Mouse (Mus musculus): ENCODE measurements around the gene Rabepk. TPM values are rescaled to one million over a fixed set of nuclear protein-coding genes. Genes with fewer than 3 reads are reported as not detected.
A peak's percentile ranks its signal among the peaks of the same experiment; 100 is the strongest.
"Not testable (repeated sequence)": the region's sequence is repeated elsewhere in the genome, so short reads cannot be mapped to it uniquely, and the experiment has no call there.

Gene Rabepk
- 15.4 and 17.0 TPM in 2 replicates for polyA plus RNA-seq (2012; rRNA removed)

- peak; percentile 56 for DNase-seq (ENCODE audit: low spot score)
Observed at GRCm38 (mm10) chr2:34799357-34800256, at the start of gene Rabepk. Gene Rabepk (minus strand): TSS chr2:34799912.

GRCm38 (mm10) chr2:34847702-34848101 lies 48.0 kb upstream of the Rabepk start:
- DNase-seq (ENCODE audit: low spot score) = no peak

- DNase-seq (ENCODE audit: low spot score) = no peak
Observed at GRCm38 (mm10) chr2:34843211-34843939, 43.7 kb upstream of the Rabepk start.

- DNase-seq (ENCODE audit: low spot score) = no peak
Observed at GRCm38 (mm10) chr2:34841706-34842105, 42.0 kb upstream of the Rabepk start.

- DNase-seq (ENCODE audit: low spot score) = not testable (repeated sequence)
Observed at GRCm38 (mm10) chr2:34840143-34840542, 40.4 kb upstream of the Rabepk start.

GRCm38 (mm10) chr2:34835669-34836068 lies 36.0 kb upstream of the Rabepk start:
- no peak for DNase-seq (ENCODE audit: low spot score)

- no peak for DNase-seq (ENCODE audit: low spot score)
Observed at GRCm38 (mm10) chr2:34833624-34834023, 33.9 kb upstream of the Rabepk start.

GRCm38 (mm10) chr2:34832766-34833457 lies 33.2 kb upstream of the Rabepk start, which contains the start of gene Gm34653:
Gene Gm34653 (plus strand): TSS chr2:34833007.
- DNase-seq (ENCODE audit: low spot score) = not testable (repeated sequence)

GRCm38 (mm10) chr2:34830066-34830465 lies 30.4 kb upstream of the Rabepk start:
- not testable (repeated sequence) for DNase-seq (ENCODE audit: low spot score)

- DNase-seq (ENCODE audit: low spot score) = no peak
Observed at GRCm38 (mm10) chr2:34828026-34828425, 28.3 kb upstream of the Rabepk start.

- no peak for DNase-seq (ENCODE audit: low spot score)
Observed at GRCm38 (mm10) chr2:34827591-34827990, 27.9 kb upstream of the Rabepk start.

GRCm38 (mm10) chr2:34826460-34827231 lies 26.9 kb upstream of the Rabepk start:
- DNase-seq (ENCODE audit: low spot score) = no peak

- peak; percentile 83 for DNase-seq (ENCODE audit: low spot score)
Observed at GRCm38 (mm10) chr2:34825827-34826459, 26.2 kb upstream of the Rabepk start, which contains the start of gene Fbxw2. Gene Fbxw2 (minus strand): TSS chr2:34826311.

- DNase-seq (ENCODE audit: low spot score) = no peak
Observed at GRCm38 (mm10) chr2:34818492-34818891, 18.8 kb upstream of the Rabepk start.

GRCm38 (mm10) chr2:34815893-34816292 lies 16.2 kb upstream of the Rabepk start:
- DNase-seq (ENCODE audit: low spot score) = not testable (repeated sequence)

GRCm38 (mm10) chr2:34812706-34813105 lies 13.0 kb upstream of the Rabepk start:
- no peak for DNase-seq (ENCODE audit: low spot score)

GRCm38 (mm10) chr2:34810775-34811174 lies 11.1 kb upstream of the Rabepk start:
- no peak for DNase-seq (ENCODE audit: low spot score)

GRCm38 (mm10) chr2:34809568-34809967 lies 9.9 kb upstream of the Rabepk start:
- DNase-seq (ENCODE audit: low spot score) = no peak

GRCm38 (mm10) chr2:34808057-34808456 lies 8.3 kb upstream of the Rabepk start:
- no peak for DNase-seq (ENCODE audit: low spot score)

- no peak for DNase-seq (ENCODE audit: low spot score)
Observed at GRCm38 (mm10) chr2:34805364-34805950, 5.7 kb upstream of the Rabepk start.
